Mouse (Mus musculus): Measurements from ENCODE around the gene Tbca. TPM values are rescaled to one million over a fixed set of nuclear protein-coding genes. Genes with fewer than 3 reads are reported as not detected.

The Tbca gene
- polyA plus RNA-seq, 1 experiment from 2014 or later = 289 TPM

GRCm38 (mm10) chr13:94885291-94886235, 96.9 kb downstream of the Tbca start:
- no peak overlapping the region for H3K27ac ChIP-seq (replicated peaks)
- WGBS = 2% methylated on average over 81 of the region's 81 CpGs
- peaks cover 99% of the 10 kb centered on the region for H3K27me3 ChIP-seq (replicated peaks; ENCODE audit: low read depth, poor library complexity, severe bottlenecking)
- H3K9me3 ChIP-seq = no peaks in the 10 kb centered on the region
- H3K36me3 ChIP-seq (replicated peaks) = no peaks in the 10 kb centered on the region
- peak overlapping the region; percentile 40 for H3K4me3 ChIP-seq
- DNase-seq (ENCODE audit: low spot score) = peak; percentile 63
- H3K4me1 ChIP-seq = peaks cover 22% of the 10 kb centered on the region

Other genes with a start within 250 kb of the Tbca start
- 0.47 and 0.78 TPM in 2 replicates for gene Otp, start 86.7 kb downstream of the Tbca start, polyA plus RNA-seq (2016; fragmentation: Nextera tagmentation; extraction: Ambion mirVana)
- 17.1 and 17.3 TPM in 2 replicates for gene Wdr41, start 187.4 kb downstream of the Tbca start, polyA plus RNA-seq (2016; fragmentation: Nextera tagmentation; extraction: Ambion mirVana)